10 mouse cellular contexts compared by ENCODE assay signal in the genomic region with DNA sequence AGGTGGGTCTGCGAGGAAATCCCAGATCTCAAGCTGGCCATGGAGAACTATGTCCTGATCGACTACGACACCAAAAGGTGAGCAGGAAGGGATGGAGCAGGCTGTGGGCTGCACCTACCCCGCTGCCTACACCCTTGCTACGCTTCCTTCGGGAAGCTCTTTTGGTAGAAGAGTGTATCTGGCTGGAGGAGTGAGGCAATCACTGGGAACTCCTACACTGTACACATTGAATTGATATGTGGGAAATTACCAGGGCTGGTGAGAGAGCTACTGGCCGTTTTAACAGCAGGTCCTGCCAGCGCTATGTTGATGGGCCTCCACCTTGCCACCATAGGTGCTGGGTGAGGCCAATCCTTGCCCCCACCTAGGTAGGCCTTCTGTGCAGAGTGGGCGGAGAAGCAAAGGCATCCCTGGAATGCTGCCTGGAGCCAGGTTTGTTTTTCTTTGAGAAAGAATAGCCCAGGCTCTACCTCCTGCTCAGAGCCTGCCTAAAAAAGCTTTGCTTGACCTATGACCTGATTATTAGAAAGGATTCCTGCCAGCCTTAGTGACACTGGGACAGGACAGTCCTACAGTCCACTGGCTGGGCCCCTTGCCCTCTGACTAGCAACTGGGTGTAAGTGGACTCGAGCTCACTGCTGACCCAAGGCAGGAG. TPM values are rescaled to one million over a fixed set of nuclear protein-coding genes. Genes with fewer than 3 reads are reported as not detected.
DNase-seq lines count a peak whose midpoint lies in the region; ATAC-seq lines count a peak whose summit lies in the region.
"Had no signal": no experiment of that assay in that cellular context is flagged by ENCODE, and none has a peak within 500 bp of the region (broad histone marks: within the 10 kb centered on the region; RNA-seq: fewer than 3 reads in every experiment).

No protein-coding gene starts in this region.

- no peak overlapping the region for H3K4me2 ChIP-seq in heart, embryonic 13.5 days
- no peak overlapping the region for H3K4me2 ChIP-seq in kidney, embryonic 16.5 days (replicated peaks; ENCODE audit: low read depth, low read length)
- H3K4me2 ChIP-seq: embryonic facial prominence, embryonic 13.5 days had no signal

- peaks cover 68% of the 10 kb centered on the region for H3K36me3 ChIP-seq in heart, embryonic 13.5 days
- H3K36me3 ChIP-seq in kidney, embryonic 16.5 days (ENCODE audit: insufficient read depth, low read length): peaks cover 33% of the 10 kb centered on the region

- H3K27ac ChIP-seq in heart, embryonic 13.5 days (replicated peaks): peak overlapping the region; percentile 22; the same call in 1 of the 2 replicates
- no peak overlapping the region for H3K27ac ChIP-seq in kidney, embryonic 16.5 days (ENCODE audit: low read length)
- H3K27ac ChIP-seq: embryonic facial prominence, embryonic 13.5 days; midbrain, embryonic 10.5 days had no signal

- intact Hi-C loops in heart, postnatal 25 days (cut with DNase I): no loop called here
- intact Hi-C loops in gastrocnemius, postnatal 14 days (cut with DNase I; ENCODE audit: low total_unique reads): no loop called here
- intact Hi-C loops in left cerebral cortex, postnatal 4 days (cut with DNase I): no loop called here

- no peaks in the 10 kb centered on the region for H3K27me3 ChIP-seq in heart, embryonic 13.5 days (replicated peaks)
- H3K27me3 ChIP-seq in kidney, embryonic 16.5 days (ENCODE audit: insufficient read depth, low read length): no peaks in the 10 kb centered on the region
- H3K27me3 ChIP-seq: embryonic facial prominence, embryonic 13.5 days had no signal

- no peak overlapping the region for H3K4me3 ChIP-seq in heart, embryonic 13.5 days
- H3K4me3 ChIP-seq in kidney, embryonic 16.5 days (ENCODE audit: low read length): no peak overlapping the region
- H3K4me3 ChIP-seq: embryonic facial prominence, embryonic 13.5 days; midbrain, embryonic 10.5 days had no signal

- 74% methylated on average over 10 of the region's 10 CpGs for WGBS in heart, embryonic 13.5 days
- 72% methylated on average over 10 of the region's 10 CpGs for WGBS in kidney, embryonic 16.5 days

- peaks cover 37% of the 10 kb centered on the region for H3K4me1 ChIP-seq in heart, embryonic 13.5 days
- H3K4me1 ChIP-seq in kidney, embryonic 16.5 days (ENCODE audit: insufficient read depth, low read length): peaks cover 5% of the 10 kb centered on the region

- peak overlapping the region; percentile 17 for H3K9ac ChIP-seq in heart, embryonic 13.5 days
- H3K9ac ChIP-seq in kidney, embryonic 16.5 days (replicated peaks; ENCODE audit: low read length): no peak overlapping the region
- H3K9ac ChIP-seq: embryonic facial prominence, embryonic 13.5 days had no signal

- ATAC-seq in heart, embryonic 13.5 days (ENCODE audit: extremely low read depth, insufficient number of reproducible peaks, low FRiP score, low TSS enrichment): no peak
- ATAC-seq in kidney, embryonic 16.5 days (ENCODE audit: low FRiP score, low TSS enrichment): peak; percentile 75; the same call in 1 of the 2 replicates

- H3K9me3 ChIP-seq in heart, embryonic 13.5 days: no peaks in the 10 kb centered on the region
- H3K9me3 ChIP-seq in kidney, embryonic 16.5 days (ENCODE audit: low read length): no peaks in the 10 kb centered on the region
- H3K9me3 ChIP-seq: embryonic facial prominence, embryonic 13.5 days; midbrain, embryonic 10.5 days had no signal

- DNase-seq in heart, postnatal 25 days (ENCODE audit: low spot score): no peak
- peak; percentile 79 for DNase-seq in adipocyte (ENCODE audit: low spot score)
- DNase-seq in lung, postnatal 14 days: peak; percentile 51
- DNase-seq in gastrocnemius, postnatal 14 days: no peak
- DNase-seq in left cerebral cortex, postnatal 4 days: no peak
- no peak for DNase-seq in adrenal gland, adult 2 months

RNA-seq across cellular contexts. Expression of a gene that starts 11.3 kb away (rescaled TPM):
- 17.9 and 19.1 TPM in 2 replicates for polyA plus RNA-seq in heart, embryonic 13.5 days (2015; fragmentation: Nextera tagmentation; extraction: Ambion mirVana)
- total RNA-seq in heart, postnatal 25 days (2021): 10 to 100 TPM; 31.2 to 31.4 TPM
- polyA plus RNA-seq in kidney, embryonic 16.5 days (2015; fragmentation: Nextera tagmentation; extraction: Ambion mirVana): 17.3 and 20.7 TPM in 2 replicates
- total RNA-seq in gastrocnemius, postnatal 14 days (2021): 10 to 100 TPM; 25.5 to 26.1 TPM
- total RNA-seq in left cerebral cortex, postnatal 4 days (2021): 10 to 100 TPM; 62.1 TPM
- total RNA-seq in adrenal gland, adult 2 months (2021): 10 to 100 TPM; 31.7 to 80.6 TPM
- polyA plus RNA-seq in adrenal gland, adult 2 months (2012; rRNA removed): 109 and 170 TPM in 2 replicates

RNA-seq across cellular contexts. Expression of a gene that starts 24.2 kb away (rescaled TPM):
- polyA plus RNA-seq in heart, embryonic 13.5 days (2015; fragmentation: Nextera tagmentation; extraction: Ambion mirVana): 44.0 and 46.4 TPM in 2 replicates
- 10 to 100 TPM; 39.8 to 44.2 TPM for total RNA-seq in heart, postnatal 25 days (2021)
- 67.7 and 68.8 TPM in 2 replicates for polyA plus RNA-seq in kidney, embryonic 16.5 days (2015; fragmentation: Nextera tagmentation; extraction: Ambion mirVana)
- total RNA-seq in gastrocnemius, postnatal 14 days (2021): 10 to 100 TPM; 23.7 to 25.2 TPM
- 100 to 1,000 TPM; 142 to 145 TPM for total RNA-seq in left cerebral cortex, postnatal 4 days (2021)
- 100 to 1,000 TPM in 1 of 2 experiments, 10 to 100 TPM in 1; 85.6 to 104 TPM for total RNA-seq in adrenal gland, adult 2 months (2021)
- polyA plus RNA-seq in adrenal gland, adult 2 months (2012; rRNA removed): 98.1 and 131 TPM in 2 replicates

RNA-seq across cellular contexts. Expression of a gene that starts 31.7 kb away (rescaled TPM):
- polyA plus RNA-seq in heart, embryonic 13.5 days (2015; fragmentation: Nextera tagmentation; extraction: Ambion mirVana): 46.3 and 53.4 TPM in 2 replicates
- total RNA-seq in heart, postnatal 25 days (2021): 10 to 100 TPM; 29.6 to 29.9 TPM
- 71.2 and 87.3 TPM in 2 replicates for polyA plus RNA-seq in kidney, embryonic 16.5 days (2015; fragmentation: Nextera tagmentation; extraction: Ambion mirVana)
- total RNA-seq in gastrocnemius, postnatal 14 days (2021): 10 to 100 TPM; 23.6 to 30.0 TPM
- total RNA-seq in left cerebral cortex, postnatal 4 days (2021): 10 to 100 TPM; 58.0 to 58.2 TPM
- 10 to 100 TPM; 53.6 to 58.7 TPM for total RNA-seq in adrenal gland, adult 2 months (2021)
- 103 and 104 TPM in 2 replicates for polyA plus RNA-seq in adrenal gland, adult 2 months (2012; rRNA removed)

RNA-seq across cellular contexts. Expression of a gene that starts 32.1 kb away (rescaled TPM):
- polyA plus RNA-seq in heart, embryonic 13.5 days (2015; fragmentation: Nextera tagmentation; extraction: Ambion mirVana): 79.6 and 86.5 TPM in 2 replicates
- 10 to 100 TPM; 27.4 to 29.7 TPM for total RNA-seq in heart, postnatal 25 days (2021)
- 123 and 129 TPM in 2 replicates for polyA plus RNA-seq in kidney, embryonic 16.5 days (2015; fragmentation: Nextera tagmentation; extraction: Ambion mirVana)
- total RNA-seq in gastrocnemius, postnatal 14 days (2021): 10 to 100 TPM; 21.4 to 23.1 TPM
- 10 to 100 TPM; 73.2 to 86.2 TPM for total RNA-seq in left cerebral cortex, postnatal 4 days (2021)
- 10 to 100 TPM; 72.2 to 83.6 TPM for total RNA-seq in adrenal gland, adult 2 months (2021)
- polyA plus RNA-seq in adrenal gland, adult 2 months (2012; rRNA removed): 81.1 and 102 TPM in 2 replicates

RNA-seq across cellular contexts. Expression of a gene that starts 38.8 kb away (rescaled TPM):
- polyA plus RNA-seq in heart, embryonic 13.5 days (2015; fragmentation: Nextera tagmentation; extraction: Ambion mirVana): 0.11 TPM in 1 of 2 replicates, not detected in the other
- total RNA-seq in heart, postnatal 25 days (2021): under 1 TPM; 0.39 TPM
- 0.70 TPM in 1 of 2 replicates, not detected in the other for polyA plus RNA-seq in kidney, embryonic 16.5 days (2015; fragmentation: Nextera tagmentation; extraction: Ambion mirVana)
- under 1 TPM in 1 of 2 experiments, not detected in 1; 0.25 TPM for total RNA-seq in gastrocnemius, postnatal 14 days (2021)
- total RNA-seq in left cerebral cortex, postnatal 4 days (2021): 1 to 10 TPM; 1.9 to 2.2 TPM
- under 1 TPM; 0.73 to 0.95 TPM for total RNA-seq in adrenal gland, adult 2 months (2021)
- polyA plus RNA-seq in adrenal gland, adult 2 months (2012; rRNA removed): 1.7 and 2.1 TPM in 2 replicates
- polyA plus RNA-seq: embryonic facial prominence, embryonic 13.5 days; midbrain, embryonic 10.5 days had no signal

Comparison
In these comparisons a context has a peak if more than half of its experiments do, and no peak if none do; other contexts are left out.
1. DNase-seq: peak in adipocyte (single experiment) and lung, postnatal 14 days (single experiment); none in heart, postnatal 25 days (single experiment), gastrocnemius, postnatal 14 days (single experiment), left cerebral cortex, postnatal 4 days (single experiment) and adrenal gland, adult 2 months (single experiment).